Mouse (Mus musculus) MEL (cell line): ENCODE results near the gene Ctnna2. TPM values are rescaled to one million over a fixed set of nuclear protein-coding genes. Genes with fewer than 3 reads are reported as not detected.

Experiments
- DNase-seq: peaks from one replicate; pipeline ENCODE4 v3.0.0; 2011; ENCODE audit warnings: low read depth, low spot score
- H3K27ac ChIP-seq: 2 replicates; pipeline ENCODE4 v1.5.1; 2012; ENCODE audit warnings: low read depth, mild to moderate bottlenecking, control low read depth, low read length, moderate library complexity; ENCODE audit not compliant: control insufficient read depth
- H3K27me3 ChIP-seq, 2 experiments: fragments of 150-350 bp in 1 of 2; sonication (generic) in 1 of 2; 2 replicates each; pipeline ENCODE4 v1.6.1; 2012; ENCODE audit warnings: low read length in 2 of 2, mild to moderate bottlenecking in 2 of 2, improper control_type of control experiment in 1 of 2, moderate library complexity in 1 of 2; ENCODE audit not compliant: insufficient read depth in 2 of 2, control insufficient read depth in 1 of 2
- H3K36me3 ChIP-seq, 2 experiments: 2 replicates each; pipeline ENCODE4 v1.6.1; 2012 to 2014; ENCODE audit warnings: low read length in 2 of 2, improper control_type of control experiment in 1 of 2, inconsistent platforms in 1 of 2, mild to moderate bottlenecking in 1 of 2; ENCODE audit not compliant: insufficient read depth in 2 of 2, control insufficient read depth in 1 of 2
- H3K4me1 ChIP-seq, 2 experiments: fragments of 150-350 bp in 1 of 2; sonication (generic) in 1 of 2; 2 replicates each; pipeline ENCODE4 v1.6.1; 2012; ENCODE audit warnings: low read length in 2 of 2, improper control_type of control experiment in 1 of 2, mild to moderate bottlenecking in 1 of 2; ENCODE audit not compliant: insufficient read depth in 2 of 2, control insufficient read depth in 1 of 2
- H3K4me3 ChIP-seq, 2 experiments: fragments of 150-350 bp in 1 of 2; sonication (generic) in 1 of 2; 2 replicates each; pipeline ENCODE4 v1.5.1; 2012; ENCODE audit warnings: low read depth in 2 of 2, low read length in 2 of 2, mild to moderate bottlenecking in 2 of 2, moderate library complexity in 2 of 2, control low read depth in 1 of 2, improper control_type of control experiment in 1 of 2; ENCODE audit not compliant: control insufficient read depth in 1 of 2, insufficient read depth in 1 of 2
- H3K79me2 ChIP-seq: 2 replicates; pipeline ENCODE4 v1.6.1; 2012; ENCODE audit warnings: mild to moderate bottlenecking, low read length, moderate library complexity; ENCODE audit not compliant: control insufficient read depth, poor library complexity, insufficient read depth
- H3K9ac ChIP-seq: 2 replicates; pipeline ENCODE4 v1.6.1; 2012; ENCODE audit warnings: low read depth, mild to moderate bottlenecking, control low read depth, low read length, moderate library complexity; ENCODE audit not compliant: control insufficient read depth, poor library complexity, severe bottlenecking
- H3K9me3 ChIP-seq: fragments of 150-350 bp; sonication (generic); replicated peaks from 2 replicates; pipeline ENCODE4 v1.6.1; 2012; ENCODE audit warnings: mild to moderate bottlenecking, low read length, improper control_type of control experiment, moderate library complexity; ENCODE audit not compliant: insufficient read depth
- BHLHE40 ChIP-seq: IDR thresholded peaks from 2 replicates; pipeline ENCODE4 v1.6.1; 2012; ENCODE audit warnings: low read depth, mild to moderate bottlenecking, inconsistent platforms, low read length, improper control_type of control experiment, borderline replicate concordance
- CHD2 ChIP-seq: IDR thresholded peaks from 2 replicates; pipeline ENCODE4 v1.6.1; 2011; ENCODE audit warnings: low read length, improper control_type of control experiment
- E2F4 ChIP-seq: IDR thresholded peaks from 2 replicates; pipeline ENCODE4 v1.6.1; 2011; ENCODE audit warnings: low read depth, low read length, improper control_type of control experiment, borderline replicate concordance
- ELF1 ChIP-seq: IDR thresholded peaks from 2 replicates; pipeline ENCODE4 v1.6.1; 2014; ENCODE audit warnings: low read depth, mild to moderate bottlenecking, inconsistent platforms, low read length, improper control_type of control experiment, moderate library complexity
- EP300 ChIP-seq, 2 experiments: IDR thresholded peaks; 2 replicates each; pipeline ENCODE4 v1.6.1; 2011; ENCODE audit warnings: improper control_type of control experiment in 2 of 2, low read length in 2 of 2, low read depth in 1 of 2, mild to moderate bottlenecking in 1 of 2
- ETS1 ChIP-seq: IDR thresholded peaks from 2 replicates; pipeline ENCODE4 v1.6.1; 2012; ENCODE audit warnings: low read depth, mild to moderate bottlenecking, inconsistent platforms, low read length, improper control_type of control experiment, moderate library complexity
- GABPA ChIP-seq: IDR thresholded peaks from 2 replicates; pipeline ENCODE4 v1.6.1; 2012; ENCODE audit warnings: low read depth, mild to moderate bottlenecking, inconsistent platforms, low read length, improper control_type of control experiment, moderate library complexity
- MAFK ChIP-seq: IDR thresholded peaks from 2 replicates; pipeline ENCODE4 v1.6.1; 2011; ENCODE audit warnings: low read depth, mild to moderate bottlenecking, low read length, improper control_type of control experiment, borderline replicate concordance
- MXI1 ChIP-seq: IDR thresholded peaks from 2 replicates; pipeline ENCODE4 v1.6.1; 2011; ENCODE audit warnings: mild to moderate bottlenecking, low read depth, low read length, improper control_type of control experiment
- MYB ChIP-seq: IDR thresholded peaks from 2 replicates; pipeline ENCODE4 v1.6.1; 2011; ENCODE audit warnings: mild to moderate bottlenecking, low read depth, low read length, improper control_type of control experiment
- MYC ChIP-seq: IDR thresholded peaks from 2 replicates; pipeline ENCODE4 v1.6.1; 2011; ENCODE audit warnings: low read depth, mild to moderate bottlenecking, low read length, improper control_type of control experiment, moderate library complexity
- NELFE ChIP-seq: IDR thresholded peaks from 2 replicates; pipeline ENCODE4 v1.6.1; 2011; ENCODE audit warnings: low read depth, low read length, improper control_type of control experiment
- NRF1 ChIP-seq: IDR thresholded peaks from 2 replicates; pipeline ENCODE4 v1.6.1; 2014; ENCODE audit warnings: low read depth, mild to moderate bottlenecking, inconsistent platforms, low read length, improper control_type of control experiment, moderate library complexity; ENCODE audit not compliant: poor library complexity, insufficient read depth, severe bottlenecking
- POLR2A ChIP-seq, 2 experiments: IDR thresholded peaks; 2 replicates each; pipeline ENCODE4 v1.6.1; 2011 to 2012; ENCODE audit warnings: low read length in 2 of 2, mild to moderate bottlenecking in 2 of 2, control low read depth in 1 of 2, improper control_type of control experiment in 1 of 2, low read depth in 1 of 2, moderate library complexity in 1 of 2; ENCODE audit not compliant: control insufficient read depth in 1 of 2, insufficient read depth in 1 of 2, poor library complexity in 1 of 2
- POLR2AphosphoS2 ChIP-seq: IDR thresholded peaks from 2 replicates; pipeline ENCODE4 v1.6.1; 2011; ENCODE audit warnings: low read length, improper control_type of control experiment
- POLR2AphosphoS5 ChIP-seq: IDR thresholded peaks from 2 replicates; pipeline ENCODE4 v1.6.1; 2012; ENCODE audit warnings: low read depth, borderline replicate concordance, mild to moderate bottlenecking, inconsistent platforms, low read length, moderate library complexity, mixed read lengths
- RAD21 ChIP-seq: IDR thresholded peaks from 2 replicates; pipeline ENCODE4 v1.6.1; 2011; ENCODE audit warnings: mild to moderate bottlenecking, low read depth, low read length, improper control_type of control experiment
- RCOR1 ChIP-seq: IDR thresholded peaks from 2 replicates; pipeline ENCODE4 v1.6.1; 2012; ENCODE audit warnings: low read depth, mild to moderate bottlenecking, inconsistent platforms, low read length, improper control_type of control experiment
- TBP ChIP-seq: IDR thresholded peaks from 2 replicates; pipeline ENCODE4 v1.8.0; 2011; ENCODE audit warnings: low read depth, low read length, improper control_type of control experiment
- UBTF ChIP-seq: IDR thresholded peaks from 2 replicates; pipeline ENCODE4 v1.6.1; 2012; ENCODE audit warnings: low read depth, mild to moderate bottlenecking, inconsistent platforms, low read length, improper control_type of control experiment, moderate library complexity, borderline replicate concordance; ENCODE audit not compliant: insufficient read depth
- USF1 ChIP-seq: IDR thresholded peaks from 2 replicates; pipeline ENCODE4 v1.6.1; 2014; ENCODE audit warnings: low read depth, mild to moderate bottlenecking, inconsistent platforms, low read length, improper control_type of control experiment, moderate library complexity
- ZKSCAN1 ChIP-seq: IDR thresholded peaks from 2 replicates; pipeline ENCODE4 v1.6.1; 2012; ENCODE audit warnings: low read depth, mild to moderate bottlenecking, inconsistent platforms, low read length, improper control_type of control experiment, moderate library complexity
- ZMIZ1 ChIP-seq: IDR thresholded peaks from 2 replicates; pipeline ENCODE4 v1.6.1; 2012; ENCODE audit warnings: low read depth, mild to moderate bottlenecking, inconsistent platforms, low read length, improper control_type of control experiment, moderate library complexity
- polyA plus RNA-seq, 2 experiments: library from polyadenylated mRNA; stranded (reverse) in 1 of 2; unstranded in 1 of 2; fragments of >175 nt in 1 of 2; fragments of >200 nt in 1 of 2; gene quantifications; 2 replicates each; pipeline versions ENCODE4 v1.2.1 to v1.2.4; 2012; ENCODE audit warnings: low replicate concordance in 2 of 2, low read depth in 1 of 2; ENCODE audit not compliant: insufficient read length in 2 of 2, insufficient read depth in 1 of 2, missing spikeins in 1 of 2
- total RNA-seq: library from RNA; depleted of rRNA; stranded (reverse); fragments of 300-350 nt; gene quantifications from 2 replicates; pipeline ENCODE4 v1.2.3, GENCODE M21; 2012

Ctnna2 gene
- total and polyA plus RNA-seq, 3 experiments, result not detected

GRCm38 (mm10) chr6:77768357-77769103 is 211.0 kb downstream of the Ctnna2 start:
- Histone ChIP-seq H3K36me3 (no peaks in the 10 kb centered on the region), H3K27me3 (no peaks in the 10 kb centered on the region), H3K4me3 (no peak overlapping the region), H3K27ac (no peak overlapping the region), H3K79me2 (no peaks in the 10 kb centered on the region), H3K9me3 (no peaks in the 10 kb centered on the region), H3K4me1 (no peaks in the 10 kb centered on the region), H3K9ac (no peak overlapping the region)
- TF ChIP-seq EP300 (IDR thresholded peaks at IDR 0.05; ENCODE audit: low read depth in 1 of 2, low read length in 2 of 2), result no peak
- no peak for TF ChIP-seq ZKSCAN1
- TF ChIP-seq USF1, result no peak
- TF ChIP-seq MXI1, result no peak
- TF ChIP-seq RCOR1, result no peak
- no peak for TF ChIP-seq E2F4
- no peak for TF ChIP-seq BHLHE40
- no peak for TF ChIP-seq ETS1
- TF ChIP-seq NRF1, result no peak
- no peak for TF ChIP-seq POLR2A (IDR thresholded peaks at IDR 0.05; ENCODE audit: control insufficient read depth in 1 of 2, insufficient read depth in 1 of 2, low read depth in 1 of 2, low read length in 2 of 2, poor library complexity in 1 of 2)
- no peak for TF ChIP-seq MYB
- no peak for TF ChIP-seq ELF1
- no peak for TF ChIP-seq POLR2AphosphoS5
- no peak for TF ChIP-seq GABPA
- TF ChIP-seq MYC, result no peak
- TF ChIP-seq NELFE, result no peak
- no peak for DNase-seq

DNA sequence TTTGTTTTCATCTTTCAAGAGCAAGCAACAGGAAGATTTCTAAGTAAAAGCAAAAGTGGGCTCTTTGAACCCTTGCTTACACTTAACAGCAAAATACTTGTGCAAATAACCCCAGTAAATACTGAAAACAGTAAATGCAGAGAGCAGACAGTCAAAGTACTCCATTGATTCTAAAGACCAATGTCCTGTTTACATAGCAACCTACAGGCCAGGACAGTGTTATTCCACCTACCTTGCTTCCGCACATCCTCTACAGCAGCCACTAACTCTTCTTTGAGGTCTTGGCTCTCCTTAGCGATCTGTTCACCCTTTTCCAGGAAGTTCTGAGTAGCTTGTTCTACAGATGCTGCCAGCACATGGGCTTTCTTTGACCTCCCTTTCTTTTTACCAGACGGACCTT is 221.3 kb downstream of the Ctnna2 start:
- Histone ChIP-seq H3K4me1 (no peaks in the 10 kb centered on the region), H3K79me2 (no peaks in the 10 kb centered on the region), H3K9me3 (no peaks in the 10 kb centered on the region)
- no peak for TF ChIP-seq CHD2
- TF ChIP-seq NRF1, result no peak
- no peak for TF ChIP-seq MAFK
- TF ChIP-seq UBTF, result no peak
- no peak for TF ChIP-seq MYC
- no peak for TF ChIP-seq ZMIZ1
- TF ChIP-seq RAD21, result no peak
- no peak for TF ChIP-seq E2F4
- TF ChIP-seq TBP, result no peak
- TF ChIP-seq POLR2AphosphoS2, result no peak
- TF ChIP-seq, all 39 proteins: peak for 0
- no peak overlapping the region for H3K9ac ChIP-seq
- no peaks in the 10 kb centered on the region for H3K36me3 ChIP-seq
- H3K27ac ChIP-seq, result no peak overlapping the region
- H3K27me3 ChIP-seq, result no peaks in the 10 kb centered on the region
- H3K4me3 ChIP-seq, result no peak overlapping the region
- DNase-seq, result no peak
